In the genomic region with DNA sequence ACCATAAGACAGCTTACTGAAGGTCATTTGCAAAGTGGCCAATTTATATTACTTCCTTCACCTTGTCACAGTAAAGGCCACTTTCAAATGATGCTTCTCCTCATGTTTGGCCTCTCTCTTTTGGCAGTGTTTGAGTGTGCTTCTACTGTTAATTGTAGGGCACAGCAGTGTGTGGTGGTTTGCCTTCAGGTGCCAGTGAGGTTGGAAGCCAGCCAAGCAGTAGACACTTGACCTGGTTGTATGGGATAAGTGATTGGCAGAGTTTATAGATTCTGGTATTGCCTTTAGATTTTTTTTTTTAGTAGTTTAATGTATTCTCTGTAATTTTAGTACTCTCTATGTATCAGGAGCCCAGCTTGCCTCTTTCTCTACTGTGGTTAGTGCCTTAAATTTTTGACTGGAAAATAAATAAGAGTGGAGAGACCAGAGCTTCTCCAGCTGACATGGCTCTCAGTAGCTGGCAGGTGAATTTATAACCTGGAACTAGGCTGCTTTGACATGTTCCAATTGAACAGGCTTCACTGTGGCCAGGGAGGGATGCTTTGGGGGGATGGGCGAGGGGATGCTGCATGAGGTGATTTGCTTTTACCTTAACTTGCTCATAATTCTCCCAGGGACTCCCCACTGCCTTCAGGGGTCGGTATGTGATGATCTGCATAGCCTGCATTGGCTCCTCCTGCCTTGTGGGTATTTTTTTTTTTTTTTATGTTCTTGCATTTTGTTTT, we compare ENCODE assay signal across 15 mouse cellular contexts.
"Had no signal": no experiment of that assay in that cellular context is flagged by ENCODE, and none has a peak within 500 bp of the region (broad histone marks: within the 10 kb centered on the region; RNA-seq: fewer than 3 reads in every experiment).

No protein-coding gene starts in this region.

- H3K9ac ChIP-seq: liver, embryonic 15.5 days; midbrain, embryonic 15.5 days; neural tube, embryonic 12.5 days had no signal

- H3K27ac ChIP-seq: limb, embryonic 10.5 days; liver, embryonic 15.5 days; macrophage; midbrain, embryonic 15.5 days; neural tube, embryonic 12.5 days; stomach, postnatal 0 days had no signal

- H3K9me3 ChIP-seq: limb, embryonic 10.5 days; liver, embryonic 15.5 days; midbrain, embryonic 15.5 days; neural tube, embryonic 12.5 days had no signal

- H3K4me3 ChIP-seq: limb, embryonic 10.5 days; liver, embryonic 15.5 days; megakaryocyte, embryonic 14.5 days; midbrain, embryonic 15.5 days; neural tube, embryonic 12.5 days had no signal

- H3K4me1 ChIP-seq: limb, embryonic 10.5 days; liver, embryonic 15.5 days; megakaryocyte, embryonic 14.5 days; midbrain, embryonic 15.5 days; neural tube, embryonic 12.5 days had no signal

- DNase-seq: kidney, adult 11 months; layer of hippocampus, adult 9-11 months; lung, adult 2 months; thymus, adult 18-20 months; thymus, postnatal 14 days had no signal

- H3K36me3 ChIP-seq: limb, embryonic 10.5 days; liver, embryonic 15.5 days; midbrain, embryonic 15.5 days; neural tube, embryonic 12.5 days had no signal

- H3K4me2 ChIP-seq: liver, embryonic 11.5 days; liver, embryonic 15.5 days; midbrain, embryonic 11.5 days; midbrain, embryonic 15.5 days; neural tube, embryonic 12.5 days had no signal

- ATAC-seq: lung, postnatal 0 days; midbrain, embryonic 15.5 days had no signal

- H3K27me3 ChIP-seq: liver, embryonic 15.5 days; megakaryocyte, embryonic 14.5 days; midbrain, embryonic 15.5 days; neural tube, embryonic 12.5 days had no signal
